Mouse (Mus musculus) neutrophil, adult 59 days (primary cell): ENCODE measurements around the gene Alppl2. TPM values are rescaled to one million over a fixed set of nuclear protein-coding genes. Genes with fewer than 3 reads are reported as not detected.

ENCODE experiments used
- total RNA-seq, 2 experiments: library from RNA; stranded (reverse); gene quantifications; 1 replicate in 1 of 2; 2 replicates in 1 of 2; pipeline ENCODE4 v1.2.4; 2023

Alppl2 gene
- total RNA-seq, result not detected

GRCm38 (mm10) chr1:87089828-87090227, at the start of gene Alppl2:
Gene Alppl2 (minus strand): TSS chr1:87089928.

GRCm38 (mm10) chr1:87124673-87125072, 34.9 kb upstream of the Alppl2 start, which contains the start of gene Akp3:
Gene Akp3 (plus strand): TSS chr1:87124973.

GRCm38 (mm10) chr1:87101411-87101810, 11.7 kb upstream of the Alppl2 start, which contains the start of gene Alpi:
Gene Alpi (minus strand): TSS chr1:87101606.

Other genes with a start within 250 kb of the Alppl2 start
- gene Alpi, start 11.7 kb upstream of the Alppl2 start, total RNA-seq, result not detected
- gene Akp3, start 35.0 kb upstream of the Alppl2 start, total RNA-seq, result not detected
- not detected for gene Ecel1, start 66.6 kb upstream of the Alppl2 start, total RNA-seq
- not detected for gene Prss56, start 93.4 kb upstream of the Alppl2 start, total RNA-seq
- not detected for gene Chrnd, start 100.7 kb upstream of the Alppl2 start, total RNA-seq
- not detected for gene Chrng, start 114.7 kb upstream of the Alppl2 start, total RNA-seq
- gene Eif4e2, start 124.0 kb upstream of the Alppl2 start, total RNA-seq, result 10 to 100 TPM; 61.6 to 73.4 TPM
- gene Efhd1, start 174.4 kb upstream of the Alppl2 start, total RNA-seq, result under 1 TPM in 1 of 2 experiments, not detected in 1; 0.27 TPM
- 10 to 100 TPM; 63.9 to 65.2 TPM for gene Gigyf2, start 237.1 kb upstream of the Alppl2 start, total RNA-seq